Mouse (Mus musculus): ENCODE measurements around the gene Ten1.

The Ten1 gene

GRCm38 (mm10) chr11:116196866-116197583 lies 1.6 kb upstream of the Ten1 start:
- DNase-seq (ENCODE audit: low spot score): no peak

- DNase-seq (ENCODE audit: low spot score): no peak
Measured at GRCm38 (mm10) chr11:116197584-116197906, 1.1 kb upstream of the Ten1 start.

GRCm38 (mm10) chr11:116198132-116198531 lies 523 bp upstream of the Ten1 start:
- peak; percentile 23 for DNase-seq (ENCODE audit: low spot score)

- DNase-seq (ENCODE audit: low spot score): no peak
Measured at GRCm38 (mm10) chr11:116201151-116201550, 2.5 kb downstream of the Ten1 start.

DNA sequence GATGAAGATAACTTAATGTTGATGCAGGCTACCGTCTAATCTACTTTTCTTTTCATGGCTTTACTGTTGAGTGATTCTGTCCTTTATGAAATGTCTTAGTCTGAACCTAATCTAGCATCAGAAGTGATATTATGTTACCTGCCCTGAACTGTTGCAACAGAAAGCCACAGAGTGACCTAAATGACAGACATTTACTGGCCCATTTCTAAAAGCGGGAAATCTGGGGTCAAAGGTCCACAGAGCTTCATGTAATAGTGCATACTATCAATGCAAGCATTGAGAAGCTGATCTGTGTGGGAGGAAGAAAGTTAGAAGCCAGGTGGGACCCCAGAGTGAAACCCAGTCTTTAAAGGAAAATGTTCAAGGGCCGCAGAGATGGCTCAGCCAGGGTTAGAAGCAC lies 4.5 kb downstream of the Ten1 start:
- no peak for DNase-seq (ENCODE audit: low spot score)

GRCm38 (mm10) chr11:116206678-116207077 lies 8.0 kb downstream of the Ten1 start:
- no peak for DNase-seq (ENCODE audit: low spot score)

GRCm38 (mm10) chr11:116208660-116209059 lies 10.0 kb downstream of the Ten1 start:
- DNase-seq (ENCODE audit: low spot score): no peak

GRCm38 (mm10) chr11:116209257-116209656 lies 10.6 kb downstream of the Ten1 start:
- no peak for DNase-seq (ENCODE audit: low spot score)

DNA sequence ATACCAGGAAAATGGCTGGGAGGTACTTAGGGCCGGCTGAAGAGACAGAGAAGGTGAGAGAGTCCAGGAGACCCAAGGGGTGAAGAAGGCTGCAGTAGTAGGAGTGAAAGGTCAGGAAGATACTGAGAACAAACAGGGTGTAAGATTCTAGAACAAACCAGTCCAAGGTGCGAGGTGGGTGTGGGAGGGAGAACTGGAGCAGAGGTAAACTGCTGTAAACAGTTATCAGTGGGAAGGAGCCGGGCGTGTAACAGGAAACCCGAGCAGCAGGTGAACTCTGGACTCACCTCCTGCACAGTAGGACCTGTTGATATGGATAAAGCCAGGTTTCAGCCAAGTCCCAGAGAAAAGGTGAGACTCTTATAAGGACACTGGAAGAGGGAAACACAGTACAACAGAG lies 12.0 kb downstream of the Ten1 start:
- no peak for DNase-seq (ENCODE audit: low spot score)

- DNase-seq (ENCODE audit: low spot score): no peak
Measured at GRCm38 (mm10) chr11:116212847-116213246, 14.2 kb downstream of the Ten1 start.

- no peak for DNase-seq (ENCODE audit: low spot score)
Measured at GRCm38 (mm10) chr11:116213877-116214510, 15.3 kb downstream of the Ten1 start.

DNA sequence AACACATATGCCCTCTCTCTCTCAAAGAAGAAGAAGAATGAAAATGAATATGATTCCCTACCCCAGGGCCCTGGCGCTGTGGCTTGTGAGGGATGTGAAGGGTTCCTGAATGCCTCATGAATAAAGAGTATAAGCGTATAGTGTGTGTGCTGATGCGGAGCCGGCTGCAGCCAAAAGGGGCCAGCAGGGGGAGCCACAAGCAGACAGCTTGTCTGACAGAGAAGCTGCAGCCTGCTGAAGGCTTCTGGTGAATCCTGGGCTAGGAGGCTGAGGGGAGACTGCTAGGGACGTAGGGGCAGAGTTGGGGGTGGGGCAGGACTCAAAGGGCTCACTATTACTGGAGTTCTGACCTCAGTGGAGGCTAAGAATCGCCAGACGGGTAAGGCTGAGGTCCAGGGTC lies 16.5 kb downstream of the Ten1 start:
- DNase-seq (ENCODE audit: low spot score): no peak

DNA sequence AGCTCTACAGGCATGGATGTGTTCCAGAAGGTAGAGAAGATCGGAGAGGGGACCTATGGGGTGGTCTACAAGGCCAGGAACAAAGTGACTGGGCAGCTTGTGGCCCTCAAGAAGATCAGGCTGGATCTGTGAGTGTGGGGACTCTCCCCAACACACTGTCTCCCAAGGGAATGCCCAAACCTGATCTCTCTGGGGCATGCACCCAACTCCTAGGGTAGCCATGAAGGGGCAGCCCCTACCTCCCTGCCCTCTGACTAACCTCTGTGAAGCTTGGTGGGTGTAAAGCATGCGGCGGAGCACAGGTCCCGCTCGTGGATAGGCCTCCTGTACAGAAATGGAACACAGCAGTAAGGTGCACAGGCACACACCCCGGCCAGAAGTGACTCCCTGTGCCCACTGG lies 17.3 kb downstream of the Ten1 start:
- no peak for DNase-seq (ENCODE audit: low spot score)

- DNase-seq (ENCODE audit: low spot score): no peak
Measured at GRCm38 (mm10) chr11:116216549-116216948, 17.9 kb downstream of the Ten1 start.

- no peak for DNase-seq (ENCODE audit: low spot score)
Measured at GRCm38 (mm10) chr11:116218263-116218662, 19.6 kb downstream of the Ten1 start.

GRCm38 (mm10) chr11:116218737-116219400 lies 20.2 kb downstream of the Ten1 start:
- DNase-seq (ENCODE audit: low spot score): no peak

DNA sequence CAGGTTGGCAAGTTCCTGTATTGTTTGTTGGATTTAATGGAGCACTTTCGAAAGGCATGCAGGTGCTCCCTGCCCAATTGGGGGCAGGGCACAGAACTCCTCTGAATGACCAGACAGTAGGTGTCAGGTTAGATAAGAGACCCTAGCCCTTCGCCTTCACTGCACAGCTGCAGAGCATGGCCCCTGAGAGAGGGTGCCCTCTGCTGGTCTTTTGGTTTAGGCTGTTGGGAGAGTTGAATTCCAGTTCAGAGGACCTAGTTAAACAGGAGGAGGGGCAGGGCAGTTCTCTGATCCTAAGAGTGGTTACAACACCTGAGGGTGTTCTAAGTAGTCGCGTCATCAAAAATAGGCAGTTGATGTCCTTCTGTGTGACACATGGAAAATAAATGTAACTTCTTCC lies 21.2 kb downstream of the Ten1 start:
- peak; percentile 36 for DNase-seq (ENCODE audit: low spot score)

DNA sequence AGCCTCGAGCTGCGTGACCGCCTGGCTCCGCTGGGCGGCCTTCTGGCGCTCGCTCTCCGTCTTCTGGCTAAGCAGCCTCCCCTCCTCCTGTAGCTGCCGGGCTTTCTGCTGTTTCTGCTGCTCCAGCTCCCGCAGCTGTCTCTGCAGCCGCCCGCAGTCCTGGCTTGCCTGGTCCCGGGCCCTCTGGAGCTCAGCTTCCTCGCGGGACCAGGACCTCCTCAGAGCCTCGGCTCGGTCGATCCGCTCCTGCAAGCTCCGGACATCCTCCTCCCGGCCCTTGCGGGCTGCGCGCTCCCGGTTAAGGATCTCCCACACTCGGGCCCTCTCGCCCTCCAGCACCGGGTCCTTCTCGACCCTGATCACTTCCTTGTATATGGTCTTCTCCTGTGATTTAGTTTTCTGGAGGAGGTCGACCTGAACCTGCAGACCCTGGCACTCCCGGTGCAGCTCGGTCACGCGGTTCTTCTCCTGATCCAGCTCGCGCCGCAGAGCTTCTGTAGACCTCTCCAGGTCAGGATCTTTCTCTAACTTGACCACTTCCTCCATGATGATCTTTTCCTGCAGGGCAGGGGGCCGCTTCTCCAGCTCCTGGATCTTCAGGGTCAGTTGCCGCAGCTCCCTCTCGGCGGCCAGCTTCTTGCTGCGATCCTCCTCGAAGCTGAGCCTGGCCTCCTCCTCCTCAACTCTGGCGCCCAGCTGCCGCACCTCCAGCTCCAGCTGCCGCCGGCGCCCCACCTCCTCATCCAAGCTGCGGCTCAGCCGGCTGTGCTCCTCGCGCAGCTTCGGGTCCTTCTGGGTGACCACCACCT lies 23.5 kb downstream of the Ten1 start:
- DNase-seq (ENCODE audit: low spot score): no peak

DNA sequence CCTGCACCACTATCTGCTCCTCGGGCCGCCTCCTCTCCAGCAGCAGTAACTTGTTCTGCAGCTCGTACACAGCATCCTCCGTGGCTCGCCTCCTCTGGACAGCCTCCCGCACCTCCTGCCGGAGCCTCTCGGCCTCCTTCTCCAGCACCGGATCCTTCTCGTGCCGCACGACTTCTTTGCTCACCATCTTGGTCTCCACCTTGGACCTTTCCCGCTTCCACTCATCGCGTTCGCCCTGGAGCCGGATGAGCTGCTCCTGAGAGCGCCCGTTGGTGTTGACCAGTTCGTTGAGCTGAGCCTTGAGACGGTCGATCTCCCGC lies 24.0 kb downstream of the Ten1 start:
- DNase-seq (ENCODE audit: low spot score): no peak

DNA sequence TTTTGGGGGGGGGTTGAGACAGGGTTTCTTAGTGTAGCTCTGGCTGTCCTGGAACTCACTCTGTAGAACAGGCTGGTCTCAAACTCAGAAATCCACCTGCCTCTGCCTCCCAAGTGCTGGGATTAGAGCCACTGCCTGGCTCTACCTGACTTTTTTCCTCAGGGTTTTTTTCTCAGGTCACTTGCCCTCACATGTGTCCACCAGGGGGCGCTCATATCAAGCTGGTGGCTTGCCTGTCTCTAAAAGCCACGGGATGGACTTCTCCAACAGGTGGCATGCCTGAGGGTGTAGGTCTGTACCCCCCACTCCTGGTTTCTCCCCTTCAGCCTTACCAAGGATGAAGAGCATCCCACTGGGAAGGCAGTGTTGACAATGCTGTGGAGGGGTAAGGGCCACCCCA lies 27.8 kb downstream of the Ten1 start:
- peak; percentile 80 for DNase-seq (ENCODE audit: low spot score)

DNA sequence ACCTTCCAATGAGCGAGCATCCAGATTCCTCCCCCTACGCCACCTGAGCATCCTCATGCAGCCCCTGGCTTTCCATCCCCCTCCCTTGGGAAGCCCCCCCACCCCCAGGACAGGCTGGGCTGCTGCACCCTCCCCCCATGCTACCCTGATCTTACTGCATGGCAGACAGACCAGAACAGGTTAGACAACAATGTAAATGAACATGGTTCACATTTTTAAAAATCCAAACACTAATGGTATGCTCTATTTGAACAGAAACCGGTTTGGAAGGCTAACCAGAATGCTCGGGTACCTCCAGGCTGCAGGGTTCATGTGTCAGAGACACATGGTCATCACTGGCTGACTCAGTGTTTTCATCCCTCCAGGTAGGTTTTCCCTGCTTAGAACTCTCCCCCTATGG lies 30.0 kb downstream of the Ten1 start:
- DNase-seq (ENCODE audit: low spot score): no peak

GRCm38 (mm10) chr11:116232427-116232826 lies 33.8 kb downstream of the Ten1 start:
- DNase-seq (ENCODE audit: low spot score): no peak

DNA sequence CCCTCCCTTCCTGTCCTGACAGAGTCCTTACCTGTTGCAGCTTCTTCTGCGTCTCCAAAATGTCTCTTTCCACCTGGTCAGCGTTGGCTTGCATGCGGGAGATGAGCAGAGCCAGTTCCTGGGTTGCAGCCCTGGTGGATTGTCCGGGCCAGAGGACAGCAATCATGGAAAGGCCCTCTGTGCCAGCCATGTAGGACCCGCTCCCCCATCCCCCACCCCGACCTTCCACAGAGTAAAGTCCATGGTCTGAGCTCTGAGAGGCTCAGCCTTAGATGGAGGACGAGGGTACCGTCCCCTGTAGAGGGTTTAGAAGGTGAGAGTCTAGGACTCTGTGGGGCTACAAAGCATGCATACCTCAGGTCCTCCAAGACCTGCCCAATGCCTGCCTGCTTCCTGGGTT lies 36.2 kb downstream of the Ten1 start:
- no peak for DNase-seq (ENCODE audit: low spot score)

Measured in c-Kit-positive CD71-positive TER-119-positive erythroid progenitor cells, embryonic 14.5 days (primary cell).